Mouse (Mus musculus): ENCODE data around the gene Mrtfa.

- TF ChIP-seq CTCF (conservative IDR thresholded peaks at IDR 0.05; ENCODE audit: insufficient read depth, insufficient read length, low read depth, low read length) (no peak), POLR2A (IDR thresholded peaks at IDR 0.05; ENCODE audit: low read depth, low read length) (no peak)
Measured at GRCm38 (mm10) chr15:81221446-81221845, 30.9 kb upstream of the Mrtfa start.
